Mouse (Mus musculus): ENCODE data around the gene Trp53rka.
"Not testable (repeated sequence)": the region's sequence is repeated elsewhere in the genome, so short reads cannot be mapped to it uniquely, and the experiment has no call there.

The Trp53rka gene
- long read RNA-seq, experiment 1, transcript Trp53rka-201 (2 exons, 1,880 nt), result major isoform, 10 of 10 reads
- long read RNA-seq, experiment 1, partial matches to known transcripts, result 0 of 10 reads
- long read RNA-seq, experiment 1, other reads (novel, unspliced or antisense), result 0 of 10 reads
- long read RNA-seq, experiment 2, transcript Trp53rka-201 (2 exons, 1,880 nt), result major isoform, 20 of 26 reads
- long read RNA-seq, experiment 2, partial matches to known transcripts, result 0 of 26 reads
- long read RNA-seq, experiment 2, other reads (novel, unspliced or antisense), result 6 of 26 reads

GRCm38 (mm10) chr2:165492648-165493553 lies at the start of gene Trp53rka:
Trp53rka (minus strand) TSS chr2:165493324.
- intact Hi-C loops (cut with DNase I), result no loop called here

GRCm38 (mm10) chr2:165540975-165541374 lies 47.9 kb upstream of the Trp53rka start:
- intact Hi-C loops (cut with DNase I), result no loop called here

GRCm38 (mm10) chr2:165533789-165534188 lies 40.7 kb upstream of the Trp53rka start:
- intact Hi-C loops (cut with DNase I), result no loop called here

- intact Hi-C loops (cut with DNase I), result loop anchor here (2.0 kb wide), 1 partner anchor 224 kb away; no protein-coding TSS in a partner anchor
Observed at GRCm38 (mm10) chr2:165529106-165529505, 36.0 kb upstream of the Trp53rka start.

DNA sequence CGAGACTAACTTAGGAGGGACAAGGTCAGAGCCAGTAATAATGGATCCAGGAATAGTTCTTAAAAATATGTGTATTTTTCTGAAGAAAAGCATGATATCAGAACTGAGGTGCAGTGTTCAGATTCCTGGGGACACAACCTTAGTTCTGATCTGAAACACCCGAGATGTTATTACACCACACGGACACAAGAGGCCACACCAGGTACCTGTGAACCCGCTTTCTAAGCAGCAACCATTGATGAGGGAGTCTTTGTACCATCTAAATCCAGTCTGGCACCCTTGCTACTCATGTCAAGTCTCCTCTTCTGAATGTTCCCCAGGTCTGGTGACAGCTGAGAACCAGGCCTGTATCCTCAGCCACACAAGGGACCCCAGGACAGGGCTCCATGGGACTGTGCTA lies 32.5 kb upstream of the Trp53rka start:
- intact Hi-C loops (cut with DNase I), result no loop called here

GRCm38 (mm10) chr2:165515178-165515728 lies 22.1 kb upstream of the Trp53rka start:
- intact Hi-C loops (cut with DNase I), result no loop called here

- intact Hi-C loops (cut with DNase I), result no loop called here
Observed at GRCm38 (mm10) chr2:165512870-165513600, 19.9 kb upstream of the Trp53rka start.

GRCm38 (mm10) chr2:165512426-165512825 lies 19.3 kb upstream of the Trp53rka start:
- intact Hi-C loops (cut with DNase I), result no loop called here

DNA sequence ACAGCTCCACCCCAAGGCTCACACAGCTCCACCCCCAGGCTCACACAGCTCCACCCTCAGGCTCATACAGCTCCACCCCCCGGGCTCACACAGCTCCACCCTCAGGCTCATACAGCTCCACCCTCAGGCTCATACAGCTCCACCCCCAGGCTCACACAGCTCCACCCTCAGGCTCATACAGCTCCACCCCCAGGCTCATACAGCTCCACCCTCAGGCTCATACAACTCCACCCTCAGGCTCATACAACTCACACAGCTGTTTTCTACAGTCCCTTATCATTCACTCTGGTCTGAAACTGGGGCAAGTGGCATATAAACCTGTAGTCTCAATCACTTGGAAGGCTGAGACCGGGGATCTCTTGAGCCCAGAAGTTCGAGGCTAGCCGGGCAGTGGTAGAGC lies 18.4 kb upstream of the Trp53rka start:
- intact Hi-C loops (cut with DNase I), result not testable (repeated sequence)

GRCm38 (mm10) chr2:165510914-165511458 lies 17.9 kb upstream of the Trp53rka start:
- intact Hi-C loops (cut with DNase I), result not testable (repeated sequence)

GRCm38 (mm10) chr2:165510466-165510865 lies 17.3 kb upstream of the Trp53rka start:
- intact Hi-C loops (cut with DNase I), result no loop called here

DNA sequence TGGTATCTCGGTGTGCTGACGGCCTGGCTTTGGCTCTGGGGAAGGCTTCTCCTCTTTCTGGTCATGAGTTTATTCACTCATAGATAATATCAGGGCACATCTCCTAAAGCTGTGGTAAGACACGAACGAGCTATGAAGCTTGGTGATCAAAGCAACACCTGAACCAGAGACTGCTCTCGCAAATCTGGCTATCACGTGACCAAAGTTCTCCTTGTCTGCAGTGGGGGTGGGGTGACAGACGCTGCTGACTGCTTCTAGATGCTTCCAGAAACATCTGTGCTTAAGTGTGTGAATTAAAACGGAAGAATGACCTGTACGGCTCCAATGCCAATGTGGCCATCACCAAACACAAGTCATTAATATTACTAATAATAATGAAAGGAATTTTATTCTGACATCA lies 16.6 kb upstream of the Trp53rka start:
- intact Hi-C loops (cut with DNase I), result no loop called here

- intact Hi-C loops (cut with DNase I), result no loop called here
Observed at GRCm38 (mm10) chr2:165503259-165504203, 10.4 kb upstream of the Trp53rka start, which contains the start of gene Slc2a10. Slc2a10 (plus strand) TSS chr2:165503787.

DNA sequence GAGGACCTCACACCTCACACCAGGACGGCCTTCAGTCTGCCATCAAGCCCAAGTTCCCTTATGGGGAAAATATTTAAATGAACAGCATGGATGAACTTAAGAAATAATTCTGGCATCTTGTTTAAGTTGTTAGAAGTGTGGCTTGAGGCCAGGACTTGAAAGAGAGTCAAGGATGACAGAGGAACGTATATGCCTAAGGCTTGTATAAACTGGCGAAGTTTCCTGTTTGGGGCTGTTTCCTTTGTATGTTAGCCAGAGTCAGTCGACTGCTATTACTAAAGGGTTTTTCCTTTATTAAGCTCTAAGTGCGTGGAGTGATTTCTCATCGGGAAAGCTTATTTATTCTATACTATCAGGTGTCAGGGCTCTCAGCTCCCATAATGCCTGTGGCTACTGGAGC lies 5.7 kb upstream of the Trp53rka start:
- intact Hi-C loops (cut with DNase I), result no loop called here

DNA sequence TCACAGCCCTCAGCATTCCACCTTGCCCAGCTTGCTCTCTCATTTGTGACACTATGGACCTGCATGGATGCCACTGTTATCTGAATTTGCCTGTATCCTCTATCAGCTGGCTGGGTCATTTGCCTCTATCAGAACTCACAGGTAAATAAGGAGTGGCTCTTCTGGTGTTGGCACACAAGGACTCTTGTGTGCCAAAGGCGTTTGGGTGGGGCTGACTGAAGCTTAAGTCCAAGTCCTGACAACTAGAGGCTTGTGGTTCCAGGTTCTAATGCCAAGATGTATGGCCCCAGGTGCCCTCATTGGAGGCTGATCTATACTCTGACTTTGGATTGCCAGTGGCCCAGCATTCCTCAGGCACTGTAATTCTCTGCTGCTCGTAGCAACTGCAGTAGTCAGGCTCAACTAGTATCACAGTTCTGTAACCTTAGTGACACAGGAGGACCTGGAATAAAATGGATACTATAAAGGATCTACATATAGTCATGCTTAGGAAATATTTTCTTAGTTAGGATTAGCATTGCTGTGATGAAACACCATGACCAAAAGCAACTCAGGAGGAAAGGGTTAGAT lies 4.7 kb upstream of the Trp53rka start:
- intact Hi-C loops (cut with DNase I), result no loop called here

DNA sequence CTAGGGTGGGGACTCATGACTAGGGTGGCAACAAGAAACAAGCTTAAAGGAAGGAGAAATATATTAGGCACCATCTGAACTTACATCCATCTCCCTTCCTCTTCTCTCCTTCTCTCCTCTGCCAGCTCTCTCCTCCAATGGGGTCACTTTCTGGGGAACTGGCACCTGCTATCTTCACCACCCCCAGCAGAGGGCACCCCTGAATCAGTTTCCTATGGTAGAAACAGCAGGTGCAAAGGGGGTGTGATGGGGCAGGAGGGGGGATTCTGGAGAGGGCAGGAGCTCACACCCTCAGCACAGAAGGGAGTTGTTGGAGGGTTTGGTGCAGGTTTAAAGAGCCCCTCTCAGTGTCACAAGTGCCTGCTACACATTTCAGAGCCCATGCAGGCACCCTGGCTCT lies 3.1 kb upstream of the Trp53rka start:
- intact Hi-C loops (cut with DNase I), result no loop called here

GRCm38 (mm10) chr2:165494495-165494894 lies 1.4 kb upstream of the Trp53rka start:
- intact Hi-C loops (cut with DNase I), result no loop called here

DNA sequence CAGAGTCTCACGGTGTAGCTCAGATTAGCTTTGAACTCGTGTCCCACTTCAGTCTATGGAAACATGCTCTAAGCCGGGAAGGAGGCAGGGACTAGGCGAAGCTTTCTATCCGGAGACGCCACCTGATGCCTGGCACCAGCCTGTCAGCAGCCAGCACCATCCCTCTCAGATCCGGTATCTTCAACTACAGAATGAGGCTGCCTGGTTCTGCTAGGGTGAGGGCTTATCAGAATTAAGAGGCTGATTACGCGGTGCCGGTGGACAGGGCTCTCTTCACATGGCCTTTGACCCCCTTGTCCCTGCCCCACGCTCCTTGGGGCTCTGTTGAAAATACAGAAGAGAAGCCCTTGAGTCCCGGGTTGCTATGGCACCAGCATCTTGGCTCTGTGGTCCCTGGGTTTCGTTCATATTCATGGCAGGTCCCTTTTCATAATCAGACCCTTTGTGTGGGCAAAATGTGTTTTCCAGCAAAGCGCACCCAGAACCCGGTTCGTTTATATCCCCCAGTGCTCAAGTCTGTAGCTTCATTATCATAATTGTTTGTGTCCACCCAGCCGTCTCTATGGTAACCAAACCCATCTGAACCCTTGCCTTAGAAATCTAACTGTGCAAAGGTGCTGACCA lies 575 bp upstream of the Trp53rka start:
- intact Hi-C loops (cut with DNase I), result no loop called here
